Mouse (Mus musculus): ENCODE measurements around the gene Irf4.

The Irf4 gene

DNA sequence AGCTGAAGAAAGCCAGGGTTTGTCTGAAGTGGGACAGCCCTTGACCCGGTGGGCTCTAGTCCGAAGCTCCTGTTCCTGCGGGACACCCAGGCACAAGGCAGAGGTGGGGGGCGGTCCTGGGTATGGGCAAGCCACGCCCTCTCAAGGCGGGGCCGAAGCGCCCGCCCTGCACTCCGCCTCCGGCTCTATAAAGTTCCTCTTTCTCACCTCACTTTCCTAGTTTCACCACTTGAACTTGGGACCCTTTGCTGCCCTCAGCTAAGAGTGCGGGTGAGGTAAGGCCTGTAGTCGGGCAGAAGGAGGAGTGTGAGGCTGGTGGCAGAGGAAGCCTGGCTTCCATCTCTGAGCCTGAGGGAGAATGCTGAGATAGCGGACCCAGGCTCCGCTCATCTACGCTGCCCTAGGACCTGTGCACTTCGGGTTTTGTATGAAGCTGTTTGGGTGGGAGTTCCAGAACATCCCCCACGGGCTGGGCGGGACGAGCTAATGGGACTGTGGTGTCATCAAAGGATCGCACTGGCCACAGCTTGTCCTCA, at the start of gene Irf4:
TSS of gene Irf4 (plus strand) at position 206 of the 536 bp plus-strand sequence.
- peak; percentile 80 for DNase-seq

DNA sequence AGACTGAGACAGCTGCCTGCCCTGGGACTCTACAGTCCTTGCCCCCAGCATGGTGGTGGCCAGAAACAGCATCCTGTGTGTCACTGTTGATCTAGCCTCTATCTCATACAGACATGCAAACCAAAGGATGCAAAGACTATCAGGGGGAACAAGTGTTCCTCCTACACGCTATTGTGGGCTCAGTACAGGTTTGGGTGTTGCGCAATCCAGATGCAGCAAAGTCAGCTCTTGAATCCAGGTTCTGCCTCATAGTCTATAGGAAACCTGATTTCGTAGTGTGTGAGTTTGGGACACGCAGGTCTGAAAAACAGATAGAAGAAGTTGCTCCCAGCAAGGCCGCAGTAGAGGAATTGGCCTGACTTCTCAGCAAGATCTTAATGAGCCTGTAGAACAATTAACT, 46.3 kb upstream of the Irf4 start:
- no peak for DNase-seq

DNA sequence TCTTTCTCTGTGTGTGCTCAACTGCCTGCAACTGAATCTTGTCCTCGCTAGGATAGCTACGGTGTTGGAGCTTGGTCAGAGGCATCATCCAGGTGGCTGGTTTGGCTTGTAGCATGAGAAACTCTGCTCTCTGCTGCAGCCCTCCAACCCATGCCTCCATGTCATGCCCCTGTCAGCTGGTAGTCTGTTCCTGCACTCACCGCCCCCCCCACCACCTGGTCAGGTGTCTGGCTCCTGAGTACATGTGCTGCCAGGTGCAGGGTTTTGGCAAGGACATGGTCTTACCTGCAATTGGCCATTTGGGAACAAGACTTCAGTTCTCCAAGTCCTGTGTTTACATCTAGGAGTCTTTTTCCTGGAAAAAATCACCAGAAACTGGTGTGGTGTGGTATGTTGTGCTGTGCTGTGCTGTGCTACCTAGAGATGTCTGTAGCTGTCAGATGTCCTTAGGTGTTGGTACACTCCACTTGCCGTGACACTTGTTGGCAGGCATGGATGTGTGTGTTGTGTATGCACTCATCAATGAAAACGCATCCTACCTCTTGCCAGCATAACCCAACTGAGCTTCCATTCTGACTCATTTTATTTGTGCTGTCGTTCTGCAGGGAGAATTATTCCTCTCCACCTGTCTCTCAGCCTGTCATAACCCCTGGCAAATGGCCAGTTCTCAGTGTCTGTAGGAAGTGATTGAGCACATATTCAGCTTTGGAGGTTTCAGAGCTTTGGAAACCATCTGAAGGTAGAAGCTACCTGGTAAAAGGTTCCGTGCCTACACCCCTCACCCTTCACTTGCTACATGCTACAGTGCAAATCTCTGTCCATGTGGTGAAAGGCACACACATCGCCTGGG, 44.6 kb upstream of the Irf4 start:
- no peak for DNase-seq

DNA sequence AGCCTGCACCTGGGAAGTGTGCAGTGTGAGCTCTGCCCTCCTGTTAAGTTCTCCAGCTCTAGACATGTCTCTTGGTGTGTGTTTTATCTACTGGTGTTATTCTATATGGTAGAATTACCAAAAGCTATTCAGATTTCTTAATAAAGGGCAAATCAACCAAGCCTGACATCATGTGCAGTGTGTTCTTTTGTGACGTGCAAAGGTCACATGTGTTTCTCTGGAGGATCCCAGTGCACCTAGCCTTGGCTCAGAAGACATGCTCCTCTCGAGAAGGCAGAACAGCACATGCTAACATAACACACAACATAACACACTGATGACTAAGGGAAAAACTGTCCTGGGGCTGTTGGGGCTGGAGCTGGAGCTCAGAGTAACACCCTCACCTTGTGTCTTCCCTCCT, 38.0 kb upstream of the Irf4 start:
- DNase-seq: no peak

DNA sequence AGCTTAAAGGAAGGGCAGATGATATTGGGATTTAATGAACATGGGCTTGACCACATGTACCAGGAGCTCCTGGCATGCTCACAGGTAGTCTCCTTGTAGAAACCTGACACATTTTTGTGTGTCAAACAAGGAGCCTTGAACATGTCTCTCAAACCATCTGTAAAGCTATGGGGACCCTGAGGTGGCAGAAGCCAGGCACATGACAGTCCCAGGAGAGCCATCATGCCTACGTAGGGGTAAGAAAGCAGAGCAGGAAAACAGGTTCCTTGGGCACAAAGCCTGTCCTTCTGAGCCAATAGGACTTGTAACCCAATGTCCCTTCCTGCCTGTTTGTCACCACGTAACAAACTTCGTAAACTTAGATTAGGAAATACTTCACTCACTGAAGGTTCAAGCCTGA, 37.3 kb upstream of the Irf4 start:
- no peak for DNase-seq

DNA sequence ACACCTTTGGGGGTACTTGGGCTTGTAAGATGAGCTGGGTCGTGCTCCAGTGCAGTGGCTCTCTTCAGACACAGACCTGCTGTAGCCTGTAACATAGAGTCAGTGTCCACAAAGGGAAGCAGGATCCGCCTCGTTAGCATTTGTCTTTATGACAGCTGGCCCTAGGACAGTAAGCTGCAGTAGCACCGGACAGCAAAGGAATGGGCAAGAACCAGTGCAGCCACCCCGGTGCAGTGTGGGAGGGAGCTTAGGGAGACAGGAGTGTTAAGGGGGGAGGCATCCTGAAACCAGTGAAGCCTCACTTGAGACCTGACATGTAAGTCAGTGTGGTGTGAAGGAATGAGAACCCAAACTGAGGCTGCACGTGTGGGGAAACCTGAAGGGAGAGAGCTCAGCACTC, 36.7 kb upstream of the Irf4 start:
- DNase-seq: no peak

DNA sequence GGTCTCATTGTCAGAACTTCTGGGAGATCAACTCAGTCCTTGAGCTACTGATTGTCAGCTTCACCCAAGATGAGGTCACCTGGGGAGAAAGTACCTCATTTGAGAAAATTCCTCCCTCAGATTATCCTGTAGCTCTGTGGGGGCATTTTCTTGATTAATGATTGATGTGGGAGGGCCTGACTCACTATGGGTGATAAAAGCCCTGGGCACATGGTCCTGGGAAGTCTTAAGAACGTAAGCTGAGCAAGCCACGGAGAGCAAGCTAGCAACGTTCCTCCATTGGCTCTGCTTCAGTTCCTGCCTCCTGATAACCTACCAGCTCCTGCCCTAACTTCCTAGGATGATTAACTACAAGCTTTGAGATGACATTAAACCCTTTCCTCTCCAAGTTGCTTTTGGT, 35.4 kb upstream of the Irf4 start:
- no peak for DNase-seq

DNA sequence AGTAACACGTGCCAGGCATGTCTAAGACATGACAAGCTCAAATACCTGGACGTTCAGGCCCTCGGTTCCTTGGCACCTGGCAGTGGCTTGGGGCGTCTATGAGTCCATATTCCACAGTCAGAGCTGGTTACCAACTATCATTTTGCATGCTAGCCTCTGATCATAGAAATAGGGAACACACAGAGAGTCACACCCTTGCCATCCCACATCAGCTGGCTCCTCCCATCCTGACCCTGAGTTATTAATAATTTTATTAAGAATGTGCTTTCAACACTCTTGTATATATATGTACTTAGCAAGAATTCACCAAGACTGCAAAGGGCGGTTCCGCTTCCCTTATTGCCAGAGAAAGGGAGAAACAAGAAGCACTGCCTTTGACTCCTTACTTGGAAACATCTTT, 34.5 kb upstream of the Irf4 start:
- DNase-seq: no peak

DNA sequence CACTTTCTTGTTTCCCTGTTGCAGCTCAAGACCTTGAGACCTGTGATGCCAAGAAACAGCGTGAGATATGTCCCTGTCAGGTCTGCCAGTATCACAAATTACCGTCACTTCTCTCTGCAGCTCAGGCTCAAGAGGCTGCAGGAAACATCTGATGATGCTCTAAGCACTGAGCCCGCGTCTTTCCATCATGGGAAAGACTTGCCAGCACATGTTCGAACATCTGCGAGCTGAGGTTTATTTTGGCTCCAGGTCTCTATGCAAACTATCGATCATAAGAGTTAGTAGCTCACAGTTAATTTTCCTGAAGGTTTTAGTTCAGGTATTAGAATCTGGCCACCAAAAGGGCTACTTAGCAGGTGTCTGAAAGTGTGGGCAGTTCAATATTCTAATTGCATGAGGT, 34.0 kb upstream of the Irf4 start:
- no peak for DNase-seq

DNA sequence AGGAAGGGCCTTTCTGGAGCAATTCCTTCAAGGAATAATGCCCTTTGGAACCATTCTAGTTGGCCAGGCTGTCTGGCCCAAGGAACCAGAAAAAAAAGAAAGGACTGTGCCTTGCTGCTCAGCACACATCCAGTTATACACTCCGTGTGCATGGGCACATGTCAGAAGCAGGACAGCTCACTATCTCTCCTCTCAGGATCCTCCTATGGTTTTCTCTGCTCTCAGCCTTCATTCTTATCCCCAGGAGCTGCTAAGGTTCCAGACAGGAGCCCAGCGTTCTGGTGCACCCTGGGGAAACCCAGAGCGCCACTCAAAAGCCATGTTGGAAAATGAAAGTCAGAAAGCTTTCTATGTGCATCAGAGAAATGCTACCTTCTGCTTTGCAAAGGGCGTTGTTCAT, 33.5 kb upstream of the Irf4 start:
- DNase-seq: no peak

DNA sequence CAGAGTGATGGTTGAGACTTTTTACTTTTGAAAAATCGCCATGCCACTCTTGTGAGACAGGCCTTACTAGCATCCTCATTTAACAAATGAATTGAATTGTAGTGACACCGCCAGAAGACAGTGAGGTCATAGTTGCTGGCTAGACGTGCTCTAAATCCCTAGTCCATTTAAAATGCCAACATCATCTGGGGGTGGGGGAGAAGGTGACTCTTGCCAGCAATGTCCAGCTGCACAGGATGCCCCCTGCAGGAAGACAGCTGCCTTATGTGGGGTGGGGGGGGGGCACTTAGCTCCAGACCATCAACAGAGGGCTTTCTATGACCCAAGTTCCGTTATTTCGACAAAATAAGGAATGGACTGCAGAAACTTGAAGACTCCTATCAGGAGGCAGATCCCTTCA, 32.4 kb upstream of the Irf4 start:
- DNase-seq: no peak

DNA sequence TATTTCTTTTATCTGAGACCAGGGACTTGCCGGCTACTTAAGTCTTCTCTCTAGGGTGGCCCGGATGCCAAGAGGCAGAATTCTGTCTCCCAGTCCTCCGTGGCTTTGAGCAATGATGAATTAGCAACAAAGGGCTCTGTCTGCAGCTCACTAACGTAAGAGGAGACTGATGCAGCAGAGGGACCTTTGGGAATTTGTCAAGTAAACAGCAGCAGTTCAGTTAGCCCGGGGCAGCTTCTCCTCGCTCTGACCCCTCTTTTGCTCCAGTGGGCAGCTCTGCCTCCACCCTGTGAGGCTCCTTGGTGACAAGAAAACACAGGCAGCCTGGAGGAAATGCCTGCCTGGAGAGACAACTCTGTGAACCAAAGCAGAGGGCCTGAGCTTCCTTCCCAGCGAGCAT, 26.4 kb upstream of the Irf4 start:
- DNase-seq: no peak

DNA sequence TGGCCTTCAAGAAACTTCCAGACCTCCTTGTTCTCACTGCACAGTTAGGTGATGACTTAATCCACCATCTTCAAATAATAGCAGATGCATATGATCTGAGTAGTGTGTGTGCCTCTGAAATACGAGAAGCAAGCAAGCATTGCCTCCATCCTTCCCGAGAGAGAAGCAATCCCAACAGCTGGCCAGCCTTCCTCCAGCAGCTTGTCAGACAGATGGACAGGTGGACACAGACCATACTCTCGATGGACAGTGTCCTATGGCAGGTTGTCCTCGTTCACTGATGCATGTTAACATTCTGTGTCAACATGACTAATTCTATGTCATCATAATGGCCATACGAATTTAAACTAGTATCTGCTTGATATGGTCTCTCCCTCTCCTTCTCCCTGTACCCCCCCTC, 25.8 kb upstream of the Irf4 start:
- DNase-seq: no peak

DNA sequence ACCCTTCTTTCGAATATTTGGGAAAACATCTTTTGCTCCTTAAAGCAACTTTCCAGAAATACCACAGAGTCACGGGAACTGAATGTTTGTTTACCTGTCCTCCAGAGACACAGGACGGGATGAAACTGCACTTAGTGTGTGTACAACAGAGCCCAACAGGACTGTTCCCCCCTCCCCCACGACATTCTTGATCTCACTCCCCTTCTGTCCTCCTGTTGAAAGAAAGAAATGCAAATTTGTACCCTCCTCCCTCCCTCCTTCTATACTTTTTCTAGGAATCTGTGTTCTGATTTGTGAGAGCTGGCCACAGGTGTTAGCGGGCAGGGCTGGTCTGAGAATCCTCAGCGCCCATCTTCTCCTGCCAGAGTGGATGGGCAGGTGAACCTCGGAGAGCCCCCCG, 25.2 kb upstream of the Irf4 start:
- DNase-seq: no peak

DNA sequence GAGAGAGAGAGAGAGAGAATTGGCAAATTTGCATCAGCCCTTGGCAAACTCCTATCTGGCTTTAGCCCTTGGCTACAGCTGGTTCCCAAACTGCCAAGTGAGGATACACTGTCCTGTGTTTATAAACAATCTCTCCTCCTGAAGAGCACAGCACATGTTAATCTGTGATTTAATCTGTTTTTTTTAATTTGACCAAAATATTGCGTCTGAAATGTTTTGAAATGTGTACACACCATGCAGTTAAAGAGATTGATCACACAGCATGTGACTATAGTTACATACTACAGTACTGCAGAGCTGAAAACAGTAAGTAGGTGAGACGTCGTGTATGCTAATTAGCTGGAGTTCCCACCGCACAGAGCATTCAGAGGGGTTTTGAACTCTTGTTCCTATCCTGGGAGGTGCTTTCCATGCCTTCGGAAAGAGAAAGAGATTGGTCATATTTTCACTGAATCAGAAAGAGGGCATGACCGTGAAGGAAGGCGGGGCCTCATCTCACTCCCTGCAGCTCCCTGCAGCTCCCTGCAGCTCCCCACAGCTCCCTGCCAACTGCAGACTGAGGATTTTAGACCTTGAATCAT, 24.2 kb upstream of the Irf4 start:
- no peak for DNase-seq

DNA sequence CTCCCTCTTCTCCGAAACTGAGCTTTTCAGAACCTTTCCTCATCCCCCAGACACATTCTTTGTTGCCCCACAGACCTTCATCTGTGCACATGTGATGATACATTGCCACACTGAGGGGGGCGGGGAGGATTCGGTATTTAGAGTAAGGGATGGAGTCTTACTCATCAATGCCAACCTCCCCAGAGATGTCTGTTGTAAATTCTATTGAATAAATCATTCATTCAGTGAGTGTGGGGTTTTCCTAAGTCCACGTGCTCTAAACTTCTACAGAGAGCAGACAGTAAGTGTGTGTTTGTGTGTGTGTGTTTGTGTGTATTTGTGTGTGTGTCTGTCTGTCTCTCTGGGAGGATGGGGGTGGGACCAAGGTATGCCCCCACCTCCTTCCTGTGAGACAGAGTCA, 22.1 kb upstream of the Irf4 start:
- no peak for DNase-seq

DNA sequence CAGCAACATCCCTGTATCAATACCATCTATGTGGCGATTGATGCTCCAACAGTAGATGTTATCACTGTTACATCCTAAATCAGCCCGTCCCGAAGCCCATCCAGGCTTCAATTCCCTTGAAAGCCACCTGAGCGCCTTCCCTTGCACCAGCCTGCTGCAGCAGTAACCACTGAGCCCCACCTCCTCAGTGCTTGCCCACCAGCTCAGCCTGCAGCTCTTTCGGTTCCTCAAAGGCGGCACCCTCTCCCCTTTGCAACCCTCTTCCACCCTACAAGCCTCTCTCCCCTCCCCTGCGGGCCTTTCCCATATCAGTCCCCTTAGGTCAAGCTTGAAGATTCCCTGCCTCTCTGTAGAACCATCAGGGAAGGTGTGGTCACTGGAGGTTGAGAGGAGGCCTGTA, 20.9 kb upstream of the Irf4 start:
- no peak for DNase-seq

DNA sequence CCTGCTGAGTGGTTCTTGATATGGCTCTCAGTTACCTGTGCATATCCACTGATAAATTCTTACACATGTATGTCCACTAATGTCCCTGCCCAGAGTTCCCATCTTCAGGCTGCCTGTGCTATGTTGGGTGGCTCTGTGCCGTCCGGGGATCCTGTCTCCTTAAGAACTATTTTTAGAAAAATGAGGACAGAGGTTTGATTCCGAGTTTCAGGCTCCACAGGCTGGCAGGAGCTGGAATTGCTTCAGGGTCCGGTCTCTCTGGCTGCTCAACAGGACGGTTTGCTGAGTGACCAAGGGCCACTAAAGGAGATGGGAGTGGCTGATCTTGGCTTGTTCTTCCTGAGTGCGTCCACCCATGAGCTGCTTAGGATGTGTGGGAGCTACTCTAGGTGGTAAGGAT, 19.8 kb upstream of the Irf4 start:
- no peak for DNase-seq

DNA sequence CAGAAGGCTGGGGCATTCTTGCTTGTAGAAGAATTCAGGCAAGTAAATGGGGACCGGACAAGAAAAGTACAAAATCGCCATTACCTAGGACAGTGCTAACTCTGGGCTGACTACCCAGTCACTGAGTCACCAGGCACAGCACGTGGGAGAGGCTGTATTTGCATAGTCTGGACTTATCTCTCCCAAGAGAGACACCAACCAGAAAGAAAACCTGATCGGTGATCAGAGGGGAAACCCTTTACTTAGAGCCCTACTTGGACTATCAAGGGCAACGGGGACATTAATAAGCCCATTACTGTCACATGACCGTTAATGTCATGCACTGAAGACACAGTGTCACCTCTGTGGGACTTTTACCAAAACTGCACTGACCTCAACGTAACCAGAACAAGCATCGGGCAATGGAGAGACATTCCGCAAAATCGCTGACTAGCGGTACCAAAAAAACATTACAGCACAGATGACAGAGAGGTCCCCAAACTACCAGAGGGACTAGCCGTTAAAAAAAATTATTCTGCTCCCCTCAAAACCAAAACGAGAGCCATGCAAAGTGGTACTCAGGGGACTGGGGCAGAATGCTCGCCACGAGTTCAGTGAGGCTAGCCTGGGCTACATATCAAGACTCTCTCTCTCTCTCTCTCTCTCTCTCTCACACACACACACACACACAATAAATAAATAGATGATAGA, 18.8 kb upstream of the Irf4 start:
- DNase-seq: no peak

DNA sequence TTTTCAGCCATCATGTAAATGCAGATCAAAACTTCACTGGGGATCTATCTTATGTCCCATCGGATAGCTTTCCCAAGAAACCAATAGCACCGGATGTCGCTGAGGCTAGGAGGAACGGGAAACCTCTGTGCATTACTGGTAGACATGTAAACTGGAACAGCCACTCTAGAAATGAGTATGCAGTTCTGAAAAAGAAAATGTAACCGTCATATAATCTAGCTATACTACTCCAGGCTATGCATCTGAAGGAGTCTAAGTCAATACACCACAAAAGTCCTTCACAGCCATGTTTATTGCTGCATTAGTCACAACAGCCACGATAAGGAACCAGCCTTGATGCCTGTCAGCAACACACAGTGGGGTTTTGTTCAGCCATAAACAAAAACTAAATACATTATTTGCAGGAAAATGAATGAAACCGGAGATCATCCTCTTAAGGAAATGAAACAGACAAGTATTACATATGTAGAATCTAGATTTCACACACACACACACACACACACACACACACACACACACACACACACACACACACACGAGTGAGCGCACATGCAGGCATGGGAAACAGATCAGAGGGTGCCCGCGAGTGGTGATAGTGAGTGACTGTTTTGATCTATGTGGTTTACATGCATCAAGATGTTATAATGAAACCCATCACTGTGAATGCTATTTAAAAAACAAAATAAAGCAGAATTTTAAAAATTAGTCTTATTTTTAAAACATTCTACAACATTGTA, 16.1 kb upstream of the Irf4 start:
- DNase-seq: peak; percentile 29

DNA sequence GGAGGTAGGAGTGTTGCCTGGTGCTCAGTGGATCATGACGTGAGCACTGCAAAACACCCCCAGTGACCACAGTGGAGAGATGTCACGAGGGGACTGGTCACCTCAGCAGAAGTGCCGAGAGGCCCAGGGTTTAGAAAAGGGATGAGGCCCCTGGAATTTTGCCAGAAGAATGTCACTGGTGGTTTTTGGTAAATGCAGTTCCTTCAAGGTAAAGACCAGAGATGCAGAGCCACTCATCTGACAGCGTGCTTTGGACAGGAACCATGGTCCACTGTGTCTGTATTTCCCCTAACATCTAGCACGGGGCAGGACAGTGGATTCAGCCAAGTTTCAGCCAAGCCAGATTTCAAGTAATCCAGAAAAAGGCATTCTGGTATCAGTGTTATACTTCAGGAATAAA, 12.3 kb upstream of the Irf4 start:
- DNase-seq: no peak

DNA sequence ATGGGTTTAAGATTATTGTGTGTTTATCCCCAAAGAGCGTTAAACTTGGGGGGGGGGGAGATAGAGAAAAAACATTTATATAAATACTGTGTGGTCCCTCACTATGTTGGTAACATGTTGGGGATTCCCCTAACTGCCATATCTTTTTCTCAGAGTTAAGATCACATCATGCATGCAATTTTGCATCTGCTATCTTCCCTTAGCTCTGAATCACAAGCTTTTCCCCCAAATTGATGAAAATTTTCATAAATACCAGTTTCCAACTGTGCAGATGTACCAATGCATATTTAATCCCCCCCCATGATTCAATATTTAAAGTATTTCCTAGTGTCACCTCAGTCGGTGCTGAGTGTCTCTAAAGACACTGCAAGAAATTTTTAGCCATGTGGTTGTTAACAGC, 11.8 kb upstream of the Irf4 start:
- DNase-seq: no peak

DNA sequence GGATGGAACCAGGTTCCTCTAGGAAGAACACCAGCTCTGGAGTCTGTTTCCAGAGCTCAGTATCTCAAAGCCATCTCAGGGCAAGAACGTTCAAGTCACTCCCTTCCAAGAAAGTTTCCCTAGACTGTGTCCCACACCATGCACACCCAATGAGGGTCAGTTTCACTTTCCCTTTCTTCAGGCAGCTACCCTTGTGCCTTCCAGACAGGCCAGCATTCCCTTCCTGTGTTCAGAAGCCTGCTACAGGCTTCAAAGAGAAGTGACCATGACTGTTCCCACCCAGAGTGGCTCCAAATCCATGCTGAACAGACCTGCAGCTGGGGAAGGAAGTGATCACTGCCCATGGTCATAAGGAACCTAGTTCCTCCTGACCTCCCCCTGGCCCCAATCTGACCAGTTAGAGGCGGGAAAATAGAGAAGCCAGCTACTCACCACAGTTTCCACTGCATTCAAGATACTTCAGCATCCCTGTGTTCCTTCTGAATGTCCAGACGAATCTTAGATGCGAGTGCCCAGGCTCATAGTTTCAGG, 10.7 kb upstream of the Irf4 start:
- DNase-seq: no peak
